Mouse (Mus musculus): ENCODE measurements around the gene Wfdc1.

Gene Wfdc1

DNA sequence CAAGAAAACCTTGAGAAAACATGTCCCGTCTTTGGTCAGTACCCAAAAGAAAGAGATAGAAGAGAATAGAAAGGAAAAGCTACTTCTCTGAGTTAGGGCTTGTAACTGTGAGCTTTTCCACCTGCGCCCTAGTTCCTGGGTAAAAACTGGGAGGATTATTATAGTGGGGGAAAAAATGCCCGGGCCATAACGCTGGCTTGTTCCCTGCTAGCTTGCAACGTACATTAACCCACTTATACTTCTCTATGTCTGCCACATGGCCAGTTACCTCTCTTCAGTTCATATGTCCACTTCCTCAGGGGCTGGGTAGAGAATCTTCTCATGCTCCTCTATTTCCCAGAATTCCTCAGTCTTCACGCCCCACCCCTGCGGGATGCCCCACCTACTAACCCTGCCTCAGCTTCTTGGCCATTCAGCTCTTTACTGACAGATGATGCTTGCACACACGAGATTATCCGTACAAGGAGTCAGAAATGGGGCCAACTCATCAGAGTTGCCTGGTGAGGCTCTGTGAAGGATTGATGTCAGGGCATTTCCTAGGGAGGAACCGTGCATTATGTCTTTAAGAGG, 70.3 kb downstream of the Wfdc1 start:
- no peak for DNase-seq (ENCODE audit: low spot score in 2 of 2)

DNA sequence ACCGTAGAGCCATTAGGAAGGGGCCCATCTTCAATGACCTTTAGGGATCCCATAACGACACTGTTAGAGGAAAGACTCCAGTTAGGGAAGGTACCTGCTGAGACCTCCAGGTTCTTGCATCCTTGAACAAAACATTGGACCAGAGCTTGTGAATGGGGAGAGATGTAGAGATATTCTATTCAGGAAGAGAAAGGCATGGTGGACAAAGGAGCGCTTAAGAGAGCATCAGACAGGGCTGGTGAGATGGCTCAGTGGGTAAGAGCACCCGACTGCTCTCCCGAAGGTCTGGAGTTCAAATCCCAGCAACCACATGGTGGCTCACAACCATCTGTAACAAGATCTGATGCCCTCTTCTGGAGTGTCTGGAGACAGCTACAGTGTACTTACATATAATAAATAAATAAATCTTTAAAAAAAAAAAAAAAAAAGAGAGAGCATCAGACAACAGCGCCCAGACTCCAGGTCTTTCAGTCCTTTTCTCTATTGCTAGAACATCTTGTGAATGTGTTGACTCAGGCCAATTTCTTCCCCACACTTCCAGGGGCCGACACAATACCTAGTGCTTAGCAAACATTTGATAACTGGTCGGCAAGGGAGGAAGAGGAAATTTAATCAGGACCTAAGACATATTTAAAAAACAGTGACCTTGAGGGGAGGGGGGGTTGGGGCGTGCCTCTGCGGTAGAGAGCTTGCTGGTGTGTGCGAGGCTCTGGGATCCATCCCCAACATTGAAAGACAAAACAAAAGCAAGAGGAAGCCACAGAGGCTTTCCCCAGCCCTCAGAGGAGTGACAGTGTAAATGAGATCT, 71.1 kb downstream of the Wfdc1 start:
- DNase-seq (ENCODE audit: low spot score in 2 of 2) = no peak

Measured in cerebellum, postnatal 4 days (tissue).